8 mouse cellular contexts compared by ENCODE assay signal in the genomic region with DNA sequence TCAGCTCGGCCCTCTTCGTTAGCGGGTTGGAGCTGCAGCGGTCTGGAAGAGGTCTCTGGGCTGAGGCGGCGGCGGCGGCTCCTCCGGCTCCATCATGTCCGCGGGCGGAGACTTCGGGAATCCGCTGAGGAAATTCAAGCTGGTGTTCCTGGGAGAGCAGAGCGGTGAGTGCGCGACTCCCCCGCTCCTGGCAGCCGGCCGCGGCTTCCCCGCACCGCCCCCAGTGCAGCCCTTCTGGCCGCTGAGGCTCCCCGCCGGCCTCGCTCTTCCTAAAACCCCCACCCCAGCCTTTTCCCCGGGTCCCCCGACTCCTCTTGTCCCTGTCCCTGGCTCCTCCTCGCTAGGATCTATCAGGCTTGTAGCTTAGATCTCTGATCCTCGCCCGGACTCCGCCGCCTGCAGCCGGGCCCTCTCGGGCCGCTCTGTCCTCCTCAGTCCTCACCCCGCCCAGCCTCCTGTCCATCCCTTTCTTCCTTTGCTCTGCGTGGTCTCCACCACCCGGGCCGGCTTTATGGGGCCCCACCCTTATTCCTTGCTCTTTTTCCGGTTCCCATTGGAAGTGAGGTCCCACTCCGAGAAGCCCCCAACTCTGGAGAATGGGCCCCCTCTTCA. TPM values are rescaled to one million over a fixed set of nuclear protein-coding genes. Genes with fewer than 3 reads are reported as not detected.
A peak's percentile ranks its signal among the peaks of the same experiment; 100 is the strongest.
DNase-seq lines count a peak whose midpoint lies in the region; ATAC-seq lines count a peak whose summit lies in the region.

A gene (minus strand): TSS at position 172 of the 612 bp plus-strand sequence.

- peak within 1 kb of the TSS; percentile 99 for H3K9ac ChIP-seq in hindbrain, embryonic 12.5 days

- peak within 1 kb of the TSS; percentile 100 for H3K27ac ChIP-seq in hindbrain, embryonic 12.5 days

- ATAC-seq in activated CD4-positive, CD25-positive, alpha-beta regulatory T cell, adult 4 months: peak; percentile 0
- peak; percentile 47 for ATAC-seq in hindbrain, embryonic 12.5 days (ENCODE audit: low FRiP score)

- H3K4me2 ChIP-seq in hindbrain, embryonic 12.5 days (replicated peaks): peak within 1 kb of the TSS; percentile 57

- H3K4me3 ChIP-seq in hindbrain, embryonic 12.5 days: peak within 1 kb of the TSS; percentile 98

- H3K36me3 ChIP-seq in hindbrain, embryonic 12.5 days: no peaks in the 10 kb centered on the region

- under 1% methylated on average over 40 of the region's 43 CpGs for WGBS in hindbrain, embryonic 12.5 days

- H3K27me3 ChIP-seq in hindbrain, embryonic 12.5 days: no peaks in the 10 kb centered on the region; the same call in 1 of the 2 replicates

- DNase-seq in cerebellum, postnatal 25 days: peak; percentile 84 to 85
- DNase-seq in frontal cortex, postnatal 36 days (ENCODE audit: low spot score in 2 of 2): peak; percentile 54 to 65
- peak; percentile 48 to 60 for DNase-seq in layer of hippocampus, postnatal 25 days (ENCODE audit: extremely low spot score in 1 of 2, low spot score in 1 of 2)
- peak; percentile 70 for DNase-seq in lung, postnatal 10 days
- peak; percentile 69 for DNase-seq in ovary, postnatal 36 days (ENCODE audit: low spot score)
- DNase-seq in urinary bladder, postnatal 4 days (ENCODE audit: low spot score in 2 of 2): peak; percentile 57 to 62

- peaks cover 9% of the 10 kb centered on the region for H3K4me1 ChIP-seq in hindbrain, embryonic 12.5 days

- no peaks in the 10 kb centered on the region for H3K9me3 ChIP-seq in hindbrain, embryonic 12.5 days (replicated peaks)

RNA-seq across cellular contexts. Expression of the gene that starts here (rescaled TPM):
- 10 to 100 TPM; 60.1 to 76.0 TPM for polyA plus RNA-seq in activated CD4-positive, CD25-positive, alpha-beta regulatory T cell, adult 4 months (2017; shearing (Covaris generic))
- 62.3 and 64.6 TPM in 2 replicates for polyA plus RNA-seq in hindbrain, embryonic 12.5 days (2016; fragmentation: Nextera tagmentation; extraction: Ambion mirVana)
- 10 to 100 TPM; 63.9 to 67.7 TPM for total RNA-seq in layer of hippocampus, postnatal 25 days (2021)

Comparison
In these comparisons a context has a peak if more than half of its experiments do, and no peak if none do; other contexts are left out.
1. Peak in every context shown above with its lines: DNase-seq, ATAC-seq, H3K4me3 ChIP-seq and H3K27ac ChIP-seq.